Mouse (Mus musculus): Measurements from ENCODE around the gene Tyrp1. TPM values are rescaled to one million over a fixed set of nuclear protein-coding genes. Genes with fewer than 3 reads are reported as not detected.

Gene Tyrp1
- polyA plus RNA-seq, 1 experiment from 2014 or later, result not detected

Other genes starting within 250 kb of the Tyrp1 start
- gene Lurap1l, start 76.5 kb downstream of the Tyrp1 start, polyA plus RNA-seq (2015; fragmentation: Nextera tagmentation; extraction: Ambion mirVana), result 2.1 and 2.4 TPM in 2 replicates